Mouse (Mus musculus) small intestine, adult 2 months (tissue): ENCODE data around the gene Deup1. TPM values are rescaled to one million over a fixed set of nuclear protein-coding genes. Genes with fewer than 3 reads are reported as not detected.

Experiments
- H3K27ac ChIP-seq: fragments of 200-500 bp; 2 replicates; pipeline ENCODE4 v1.5.1; 2012; ENCODE audit warnings: low read depth, low read length, control low read depth, inconsistent platforms; ENCODE audit not compliant: insufficient read depth
- H3K27me3 ChIP-seq: fragments of 200-500 bp; 2 replicates; pipeline ENCODE4 v1.6.1; 2012; ENCODE audit warnings: mild to moderate bottlenecking, moderate library complexity, low read length, inconsistent platforms; ENCODE audit not compliant: control insufficient read depth, insufficient read depth
- H3K36me3 ChIP-seq: fragments of 200-500 bp; 2 replicates; pipeline ENCODE4 v1.6.1; 2012; ENCODE audit warnings: mild to moderate bottlenecking, low read length, control low read depth, inconsistent platforms; ENCODE audit not compliant: control insufficient read depth, insufficient read depth
- H3K4me1 ChIP-seq: fragments of 200-500 bp; 2 replicates; pipeline ENCODE4 v1.6.1; 2012; ENCODE audit warnings: low read length, inconsistent platforms, mixed read lengths; ENCODE audit not compliant: control insufficient read depth, insufficient read depth, insufficient read length
- H3K4me3 ChIP-seq: fragments of 200-500 bp; 2 replicates; pipeline ENCODE4 v1.5.1; 2012; ENCODE audit warnings: low read depth, mild to moderate bottlenecking, control low read depth, inconsistent platforms, low read length, moderate library complexity
- CTCF ChIP-seq: fragments of 200-500 bp; IDR thresholded peaks from 2 replicates; pipeline ENCODE4 v1.5.1; 2012; ENCODE audit warnings: low read depth, mild to moderate bottlenecking, control low read depth, inconsistent platforms, low read length, moderate library complexity, mixed read lengths; ENCODE audit not compliant: insufficient replicate concordance, insufficient read length; ENCODE audit errors: extremely low read depth
- POLR2A ChIP-seq: fragments of 200-500 bp; IDR thresholded peaks from 2 replicates; pipeline ENCODE4 v1.6.1; 2012; ENCODE audit warnings: low read depth, mild to moderate bottlenecking, control low read depth, inconsistent platforms, low read length, moderate library complexity
- WGBS: fragments of 180-500 bp; shearing (Covaris S2); methylation state at CpG from one replicate; pipeline ENCODE4 v1.1.7; 2018; 5-methylcytosine and 5-hydroxymethylcytosine counted together
- polyA plus RNA-seq: library from polyadenylated mRNA; depleted of rRNA; stranded (reverse); fragments of >200 nt; gene quantifications from 2 replicates; pipeline ENCODE4 v1.2.3, GENCODE M21; 2012

Gene Deup1
- polyA plus RNA-seq, 1 experiment, result not detected

- Histone ChIP-seq H3K27me3 (no peaks in the 10 kb centered on the region), H3K27ac (no peak overlapping the region), H3K36me3 (no peaks in the 10 kb centered on the region), H3K4me1 (no peaks in the 10 kb centered on the region), H3K4me3 (no peak overlapping the region)
- WGBS, result 89% methylated on average over 1 of the region's 1 CpGs
- TF ChIP-seq POLR2A (no peak), CTCF (no peak)
Observed at GRCm38 (mm10) chr9:15585956-15586355, 41.8 kb downstream of the Deup1 start.

- Histone ChIP-seq H3K27me3 (no peaks in the 10 kb centered on the region), H3K4me1 (no peaks in the 10 kb centered on the region), H3K36me3 (no peaks in the 10 kb centered on the region), H3K27ac (no peak overlapping the region), H3K4me3 (no peak overlapping the region)
- TF ChIP-seq CTCF, result no peak
- 77% methylated on average over 9 of the region's 9 CpGs for WGBS
Observed at GRCm38 (mm10) chr9:15584209-15584608, 43.5 kb downstream of the Deup1 start.

GRCm38 (mm10) chr9:15582026-15582425 lies 45.7 kb downstream of the Deup1 start:
- WGBS, result 89% methylated on average over 5 of the region's 5 CpGs
- no peak overlapping the region for H3K4me3 ChIP-seq
- TF ChIP-seq POLR2A (no peak), CTCF (no peak)

GRCm38 (mm10) chr9:15580176-15580575 lies 47.6 kb downstream of the Deup1 start:
- H3K27me3 ChIP-seq, result no peaks in the 10 kb centered on the region
- H3K27ac ChIP-seq, result no peak overlapping the region
- no peak overlapping the region for H3K4me3 ChIP-seq
- no peaks in the 10 kb centered on the region for H3K4me1 ChIP-seq
- TF ChIP-seq CTCF (no peak), POLR2A (no peak)
- no peaks in the 10 kb centered on the region for H3K36me3 ChIP-seq
- WGBS, result 53% methylated on average over 6 of the region's 6 CpGs

More at GRCm38 (mm10) chr9:15582026-15582425, 45.7 kb downstream of the Deup1 start:
- no peaks in the 10 kb centered on the region for H3K36me3 ChIP-seq
- H3K4me1 ChIP-seq, result no peaks in the 10 kb centered on the region
- no peak overlapping the region for H3K27ac ChIP-seq
- no peaks in the 10 kb centered on the region for H3K27me3 ChIP-seq

DNA sequence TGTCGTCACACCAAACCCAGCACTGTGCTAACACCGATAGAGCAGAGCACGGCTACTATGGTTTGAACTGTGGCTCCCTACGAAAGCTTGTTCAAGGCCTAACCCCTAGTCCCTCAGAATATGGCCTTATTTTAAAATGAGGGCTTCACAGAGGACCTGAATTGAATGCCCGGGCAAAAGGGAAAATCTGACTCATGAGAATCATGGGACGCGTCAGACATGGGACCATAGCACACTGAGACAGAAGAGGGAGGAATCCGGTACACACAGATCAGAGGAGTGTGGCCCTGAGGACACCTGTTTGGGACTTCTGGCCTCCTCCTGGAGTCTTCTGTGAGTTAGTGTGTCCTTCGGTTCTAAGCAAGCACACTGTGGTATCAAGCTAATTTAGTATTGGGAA lies 48.8 kb downstream of the Deup1 start:
- no peaks in the 10 kb centered on the region for H3K36me3 ChIP-seq
- WGBS, result 88% methylated on average over 9 of the region's 9 CpGs
- H3K27ac ChIP-seq, result no peak overlapping the region
- TF ChIP-seq POLR2A (no peak), CTCF (no peak)
- H3K27me3 ChIP-seq, result no peaks in the 10 kb centered on the region
- no peak overlapping the region for H3K4me3 ChIP-seq
- no peaks in the 10 kb centered on the region for H3K4me1 ChIP-seq

- H3K27ac ChIP-seq, result no peak overlapping the region
- WGBS, result 64% methylated on average over 1 of the region's 1 CpGs
- no peak overlapping the region for H3K4me3 ChIP-seq
- TF ChIP-seq CTCF, result no peak
- no peak for TF ChIP-seq POLR2A
- no peaks in the 10 kb centered on the region for H3K27me3 ChIP-seq
- H3K36me3 ChIP-seq, result no peaks in the 10 kb centered on the region
- H3K4me1 ChIP-seq, result no peaks in the 10 kb centered on the region
Observed at GRCm38 (mm10) chr9:15578427-15578826, 49.3 kb downstream of the Deup1 start.

GRCm38 (mm10) chr9:15574750-15575454 lies 52.8 kb downstream of the Deup1 start:
- H3K4me3 ChIP-seq, result no peak overlapping the region
- no peak overlapping the region for H3K27ac ChIP-seq
- no peaks in the 10 kb centered on the region for H3K36me3 ChIP-seq
- no peak for TF ChIP-seq POLR2A
- no peak for TF ChIP-seq CTCF
- WGBS, result 80% methylated on average over 13 of the region's 13 CpGs
- H3K4me1 ChIP-seq, result no peaks in the 10 kb centered on the region
- no peaks in the 10 kb centered on the region for H3K27me3 ChIP-seq

- Histone ChIP-seq H3K27me3 (no peaks in the 10 kb centered on the region), H3K4me1 (no peaks in the 10 kb centered on the region), H3K27ac (no peak overlapping the region), H3K4me3 (no peak overlapping the region), H3K36me3 (no peaks in the 10 kb centered on the region)
- WGBS, result 72% methylated on average over 7 of the region's 7 CpGs
- TF ChIP-seq POLR2A (no peak), CTCF (no peak)
Observed at GRCm38 (mm10) chr9:15562353-15562752, 65.4 kb downstream of the Deup1 start.
